Mouse (Mus musculus): Measurements from ENCODE around the gene Palld.

GRCm38 (mm10) chr8:61552221-61552620 lies 350.3 kb downstream of the Palld start:
- TF ChIP-seq EP300 (IDR thresholded peaks at IDR 0.05; ENCODE audit: insufficient read depth, low read depth, low read length): no peak
- no peak for TF ChIP-seq CTCF (IDR thresholded peaks at IDR 0.05; ENCODE audit: low read depth, low read length)

Measured in ES-Bruce4 (cell line).